Mouse (Mus musculus) heart, embryonic 13.5 days (tissue): ENCODE measurements at regions not wholly inside any gene's neighbourhood (a gene's known extent, or its start where the extent isn't known, plus 50 kb on each side); places are given as distances from the start of the nearest gene placed in this dataset.

Source experiments
- ATAC-seq: fragments of 200-750 bp; cut with Nextera tagmentation; 2 replicates; pipeline ENCODE4 v1.8.0; 2017; ENCODE audit warnings: moderate TSS enrichment; ENCODE audit not compliant: insufficient number of reproducible peaks, low FRiP score, low TSS enrichment; ENCODE audit errors: extremely low read depth
- H3K27ac ChIP-seq: fragments of 300-500 bp; sonication (generic); replicated peaks from 2 replicates; pipeline ENCODE4 v1.5.1; 2015; ENCODE audit warnings: moderate library complexity, mild to moderate bottlenecking, inconsistent platforms
- H3K27me3 ChIP-seq: fragments of 300-500 bp; sonication (generic); replicated peaks from 2 replicates; pipeline ENCODE4 v1.6.1; 2015; ENCODE audit warnings: mild to moderate bottlenecking, inconsistent platforms
- H3K36me3 ChIP-seq: fragments of 300-500 bp; sonication (generic); 2 replicates; pipeline ENCODE4 v1.6.1; 2015; ENCODE audit warnings: mild to moderate bottlenecking, inconsistent platforms
- H3K4me1 ChIP-seq: fragments of 300-500 bp; sonication (generic); 2 replicates; pipeline ENCODE4 v1.6.1; 2015; ENCODE audit warnings: inconsistent platforms
- H3K4me2 ChIP-seq: fragments of 300-500 bp; sonication (generic); 2 replicates; pipeline ENCODE4 v1.6.1; 2015; ENCODE audit warnings: inconsistent platforms, mild to moderate bottlenecking, moderate library complexity
- H3K4me3 ChIP-seq: fragments of 300-500 bp; sonication (generic); 2 replicates; pipeline ENCODE4 v1.5.1; 2015; ENCODE audit warnings: moderate library complexity, mild to moderate bottlenecking, inconsistent platforms
- H3K9ac ChIP-seq: fragments of 300-500 bp; sonication (generic); 2 replicates; pipeline ENCODE4 v1.6.1; 2015; ENCODE audit warnings: inconsistent platforms, mild to moderate bottlenecking, moderate library complexity
- H3K9me3 ChIP-seq: fragments of 300-500 bp; sonication (generic); 2 replicates; pipeline ENCODE4 v1.6.1; 2016; ENCODE audit warnings: inconsistent platforms
- WGBS: fragments of 180-500 bp; shearing (Covaris S2); methylation state at CpG from one replicate; pipeline ENCODE4 v1.1.7; 2015; ENCODE audit warnings: mixed read lengths; 5-methylcytosine and 5-hydroxymethylcytosine counted together

DNA sequence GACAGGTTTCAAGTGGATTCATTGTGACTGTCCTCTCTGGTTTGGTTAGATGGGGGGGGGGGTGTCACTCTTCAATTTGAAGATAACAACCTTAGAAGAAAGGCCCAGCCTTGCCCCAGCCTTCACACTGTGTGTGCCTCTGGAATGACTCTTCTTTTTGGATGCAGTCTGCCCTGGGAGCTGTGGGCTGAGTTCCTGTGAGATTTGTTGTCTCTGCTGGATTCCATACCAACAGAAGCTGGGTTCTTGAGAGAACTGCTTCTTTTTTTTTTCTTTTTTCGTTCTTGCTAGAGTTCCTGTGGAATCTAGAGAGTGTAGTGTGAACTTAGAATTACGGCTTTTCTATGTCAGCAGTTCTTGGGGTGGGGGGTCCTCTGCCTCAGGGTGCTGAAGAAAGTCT is 200.9 kb downstream of the Enc1 start:
- H3K4me1 ChIP-seq = peaks cover 65% of the 10 kb centered on the region
- peaks cover 10% of the 10 kb centered on the region; the same call in 1 of the 2 replicates for H3K27me3 ChIP-seq
- H3K36me3 ChIP-seq = no peaks in the 10 kb centered on the region
- H3K4me2 ChIP-seq = peak overlapping the region; percentile 39
- no peaks in the 10 kb centered on the region for H3K9me3 ChIP-seq
- ATAC-seq = no peak
- peak overlapping the region; percentile 24; the same call in 1 of the 2 replicates for H3K9ac ChIP-seq
- 29% methylated on average over 2 of the region's 2 CpGs for WGBS
- H3K27ac ChIP-seq = peak overlapping the region; percentile 59; the same call in 1 of the 2 replicates
- H3K4me3 ChIP-seq = no peak overlapping the region

GRCm38 (mm10) chr13:97439216-97439979 is 198.5 kb downstream of the Enc1 start:
- peak overlapping the region; percentile 34 for H3K4me3 ChIP-seq
- 15% methylated on average over 16 of the region's 16 CpGs for WGBS
- H3K9ac ChIP-seq = peak overlapping the region; percentile 67
- no peaks in the 10 kb centered on the region for H3K9me3 ChIP-seq
- H3K36me3 ChIP-seq = no peaks in the 10 kb centered on the region
- peak overlapping the region; percentile 63 for H3K4me2 ChIP-seq
- peaks cover 89% of the 10 kb centered on the region for H3K4me1 ChIP-seq
- peak overlapping the region; percentile 29 for H3K27ac ChIP-seq
- ATAC-seq = no peak
- peaks cover 12% of the 10 kb centered on the region for H3K27me3 ChIP-seq

DNA sequence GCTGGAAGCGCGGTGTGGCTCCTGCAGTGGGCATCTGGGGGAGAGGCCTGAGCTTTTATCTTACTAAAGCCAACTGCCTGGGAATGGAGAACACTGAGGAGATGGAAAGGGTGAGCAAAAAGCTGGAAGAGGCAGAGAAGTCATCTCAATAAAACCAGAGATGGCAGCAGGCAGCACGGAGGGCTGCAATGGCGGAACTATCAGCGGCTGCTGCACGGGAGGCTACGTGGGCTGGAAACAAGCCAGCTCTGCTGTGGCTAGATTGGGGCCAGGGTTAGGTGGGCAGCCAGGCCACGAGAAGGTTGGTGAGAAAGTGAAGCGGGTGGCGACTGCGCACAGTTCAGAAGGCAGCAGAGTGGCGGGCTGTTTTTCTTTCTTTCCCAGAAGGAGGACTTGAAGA is 197.8 kb downstream of the Enc1 start:
- Histone ChIP-seq H3K36me3 (no peaks in the 10 kb centered on the region), H3K4me3 (peak overlapping the region; percentile 34), H3K4me2 (peak overlapping the region; percentile 63), H3K9me3 (no peaks in the 10 kb centered on the region), H3K27ac (peak overlapping the region; percentile 29; the same call in 1 of the 2 replicates), H3K9ac (peak overlapping the region; percentile 67), H3K4me1 (peaks cover 87% of the 10 kb centered on the region), H3K27me3 (peaks cover 17% of the 10 kb centered on the region)
- ATAC-seq = no peak
- WGBS = 30% methylated on average over 12 of the region's 12 CpGs

DNA sequence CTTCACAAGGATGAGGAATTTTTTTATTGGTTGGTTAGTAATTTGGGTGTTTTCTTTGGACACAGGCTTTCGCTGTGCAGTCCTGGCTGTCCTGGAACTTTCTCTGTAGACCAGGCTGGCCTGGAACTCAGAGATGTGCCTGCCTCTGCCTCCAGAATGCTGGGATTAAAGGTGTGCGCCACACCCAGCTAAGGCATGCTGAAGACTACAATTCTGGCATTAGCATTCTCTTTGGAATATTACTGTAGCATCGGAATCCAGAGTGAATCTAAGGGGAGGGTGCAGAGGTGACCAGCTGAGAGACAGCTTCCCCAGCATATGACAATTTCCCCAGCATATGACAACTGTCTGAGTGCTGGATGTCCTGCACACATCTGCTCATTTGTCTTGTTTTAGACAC is 197.4 kb downstream of the Enc1 start:
- no peaks in the 10 kb centered on the region for H3K9me3 ChIP-seq
- peaks cover 83% of the 10 kb centered on the region for H3K4me1 ChIP-seq
- no peak overlapping the region for H3K27ac ChIP-seq
- no peaks in the 10 kb centered on the region for H3K36me3 ChIP-seq
- H3K27me3 ChIP-seq = peaks cover 20% of the 10 kb centered on the region
- peak overlapping the region; percentile 67; the same call in 1 of the 2 replicates for H3K9ac ChIP-seq
- ATAC-seq = no peak
- peak overlapping the region; percentile 63 for H3K4me2 ChIP-seq
- 94% methylated on average over 3 of the region's 3 CpGs for WGBS
- H3K4me3 ChIP-seq = no peak overlapping the region

- WGBS = 35% methylated on average over 5 of the region's 5 CpGs
- ATAC-seq = no peak
Measured at GRCm38 (mm10) chr13:97436719-97437350, 195.9 kb downstream of the Enc1 start.

GRCm38 (mm10) chr13:97435865-97436718 is 195.2 kb downstream of the Enc1 start:
- Histone ChIP-seq H3K27ac (peak overlapping the region; percentile 78), H3K4me1 (peaks cover 62% of the 10 kb centered on the region), H3K4me3 (peak overlapping the region; percentile 53), H3K36me3 (no peaks in the 10 kb centered on the region), H3K9me3 (no peaks in the 10 kb centered on the region), H3K27me3 (peaks cover 28% of the 10 kb centered on the region), H3K9ac (peak overlapping the region; percentile 76), H3K4me2 (peak overlapping the region; percentile 85)
- ATAC-seq = no peak
- WGBS = 8% methylated on average over 24 of the region's 24 CpGs

More at GRCm38 (mm10) chr13:97436719-97437350, 195.9 kb downstream of the Enc1 start:
- Histone ChIP-seq H3K27ac (no peak overlapping the region), H3K27me3 (peaks cover 25% of the 10 kb centered on the region), H3K4me1 (peaks cover 70% of the 10 kb centered on the region), H3K9me3 (no peaks in the 10 kb centered on the region), H3K36me3 (no peaks in the 10 kb centered on the region), H3K4me2 (peak overlapping the region; percentile 85), H3K4me3 (no peak overlapping the region), H3K9ac (peak overlapping the region; percentile 76; the same call in 1 of the 2 replicates)

DNA sequence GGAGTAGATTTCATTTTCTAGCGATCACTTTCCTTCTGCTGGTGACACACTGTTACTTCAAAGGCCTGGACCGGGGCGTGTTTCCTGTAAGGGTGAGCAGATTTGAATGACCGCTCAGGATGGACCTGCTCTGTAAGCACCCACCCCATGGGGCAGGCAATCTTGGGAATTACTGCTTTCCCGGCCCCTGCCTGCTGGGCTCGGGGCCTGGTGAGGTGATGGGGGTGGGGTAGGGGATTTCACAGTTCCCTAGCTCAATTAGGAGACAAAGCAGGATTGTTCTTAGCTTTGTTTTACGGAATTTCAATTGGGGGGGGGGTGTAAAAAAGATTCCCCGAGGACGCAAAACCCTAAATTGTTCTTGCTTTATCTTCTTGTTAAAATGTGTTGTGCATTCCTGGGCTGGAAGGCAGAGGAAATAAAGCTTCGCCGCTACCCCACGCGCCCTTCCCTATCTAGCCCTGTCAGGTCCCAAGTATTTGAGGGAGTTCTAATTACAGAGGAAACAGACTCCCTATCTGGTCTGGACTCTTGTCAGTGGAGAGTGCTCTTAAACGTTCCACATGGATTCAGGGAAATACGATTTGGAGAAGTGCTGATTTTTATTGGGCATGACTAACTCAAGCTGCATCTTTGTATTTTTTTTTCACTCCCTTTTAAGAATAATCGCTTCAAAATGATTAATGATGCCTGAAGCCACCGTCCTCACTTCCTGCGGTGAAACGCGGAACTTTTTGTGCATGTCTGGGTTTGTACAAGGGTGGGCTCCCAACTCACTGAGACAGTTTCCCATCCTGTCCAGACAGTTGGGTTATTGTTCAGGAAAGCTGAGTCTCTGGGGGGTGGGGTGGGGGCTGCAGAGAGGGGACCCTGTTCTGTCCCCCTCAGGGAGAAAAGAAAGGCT is 194.3 kb downstream of the Enc1 start:
- H3K36me3 ChIP-seq = no peaks in the 10 kb centered on the region
- H3K27me3 ChIP-seq = peaks cover 33% of the 10 kb centered on the region
- 2% methylated on average over 20 of the region's 20 CpGs for WGBS
- no peak for ATAC-seq
- peak overlapping the region; percentile 78 for H3K27ac ChIP-seq
- H3K4me3 ChIP-seq = peak overlapping the region; percentile 53
- H3K9me3 ChIP-seq = no peaks in the 10 kb centered on the region
- H3K4me1 ChIP-seq = peaks cover 54% of the 10 kb centered on the region
- peak overlapping the region; percentile 85 for H3K4me2 ChIP-seq
- H3K9ac ChIP-seq = peak overlapping the region; percentile 76

GRCm38 (mm10) chr13:97434167-97434566 is 193.3 kb downstream of the Enc1 start:
- H3K27ac ChIP-seq = 0 out of 2 replicates have a peak overlapping the region, but pooled peaks have one; percentile 78
- H3K9ac ChIP-seq = no peak overlapping the region
- 60% methylated on average over 7 of the region's 7 CpGs for WGBS
- H3K4me2 ChIP-seq = no peak overlapping the region; the same call in 1 of the 2 replicates
- H3K4me1 ChIP-seq = peaks cover 44% of the 10 kb centered on the region
- no peaks in the 10 kb centered on the region for H3K9me3 ChIP-seq
- ATAC-seq = no peak
- H3K4me3 ChIP-seq = no peak overlapping the region
- H3K36me3 ChIP-seq = no peaks in the 10 kb centered on the region
- peaks cover 32% of the 10 kb centered on the region for H3K27me3 ChIP-seq

- 39% methylated on average over 4 of the region's 4 CpGs for WGBS
- Histone ChIP-seq H3K9me3 (no peaks in the 10 kb centered on the region), H3K36me3 (no peaks in the 10 kb centered on the region), H3K27me3 (peaks cover 32% of the 10 kb centered on the region), H3K9ac (no peak overlapping the region), H3K4me2 (no peak overlapping the region), H3K4me1 (peaks cover 34% of the 10 kb centered on the region), H3K4me3 (no peak overlapping the region), H3K27ac (no peak overlapping the region)
- no peak for ATAC-seq
Measured at GRCm38 (mm10) chr13:97432627-97433026, 191.7 kb downstream of the Enc1 start.

GRCm38 (mm10) chr13:97430885-97431284 is 190.0 kb downstream of the Enc1 start:
- Histone ChIP-seq H3K27ac (no peak overlapping the region), H3K36me3 (no peaks in the 10 kb centered on the region), H3K4me3 (no peak overlapping the region), H3K4me1 (peaks cover 18% of the 10 kb centered on the region), H3K9me3 (no peaks in the 10 kb centered on the region), H3K4me2 (no peak overlapping the region), H3K27me3 (peaks cover 26% of the 10 kb centered on the region), H3K9ac (no peak overlapping the region)
- WGBS = 62% methylated on average over 2 of the region's 2 CpGs
- no peak for ATAC-seq
